Mouse (Mus musculus): Measurements from ENCODE around the gene Stard10. TPM values are rescaled to one million over a fixed set of nuclear protein-coding genes. Genes with fewer than 3 reads are reported as not detected.

Stard10 gene
- total RNA-seq, 1 experiment: 15.2 TPM

GRCm38 (mm10) chr7:101326006-101326405, 9.1 kb downstream of the Stard10 start:
- Histone ChIP-seq H3K4me3 (ENCODE audit: insufficient read depth in 1 of 2, low read depth in 1 of 2, low read length in 2 of 2, poor library complexity in 1 of 2, severe bottlenecking in 1 of 2) (no peak overlapping the region), H3K9me3 (ENCODE audit: control insufficient read depth, insufficient read depth, low read depth, low read length) (no peaks in the 10 kb centered on the region), H3K27ac (ENCODE audit: insufficient read depth, low read depth, low read length, poor library complexity, severe bottlenecking) (no peak overlapping the region), H3K36me3 (ENCODE audit: control insufficient read depth, insufficient read depth, low read length, poor library complexity, severe bottlenecking) (no peaks in the 10 kb centered on the region; the same call in 1 of the 2 replicates), H3K9ac (ENCODE audit: insufficient read depth, low read depth, low read length, poor library complexity, severe bottlenecking) (no peak overlapping the region), H3K4me1 (ENCODE audit: control insufficient read depth in 2 of 2, insufficient read depth in 2 of 2, low read length in 2 of 2, poor library complexity in 1 of 2) (peaks cover 0 to 3% of the 10 kb centered on the region in 2 experiments; a peak in 1 of 4 replicates)
- in situ Hi-C loops (cut with MboI; ENCODE audit: low sequenced_read_pairs in 2 of 2, unreplicated experiment in 2 of 2): no loop called here
- no peak for DNase-seq (ENCODE audit: low read depth, low spot score)
- no peak for TF ChIP-seq ZNF384 (IDR thresholded peaks at IDR 0.05; ENCODE audit: low read depth, low read length)
- TF ChIP-seq ZC3H11A (IDR thresholded peaks at IDR 0.05; ENCODE audit: borderline replicate concordance, low read depth, low read length): no peak
- TF ChIP-seq HCFC1 (IDR thresholded peaks at IDR 0.05; ENCODE audit: borderline replicate concordance, insufficient read depth, low read length): no peak

DNA sequence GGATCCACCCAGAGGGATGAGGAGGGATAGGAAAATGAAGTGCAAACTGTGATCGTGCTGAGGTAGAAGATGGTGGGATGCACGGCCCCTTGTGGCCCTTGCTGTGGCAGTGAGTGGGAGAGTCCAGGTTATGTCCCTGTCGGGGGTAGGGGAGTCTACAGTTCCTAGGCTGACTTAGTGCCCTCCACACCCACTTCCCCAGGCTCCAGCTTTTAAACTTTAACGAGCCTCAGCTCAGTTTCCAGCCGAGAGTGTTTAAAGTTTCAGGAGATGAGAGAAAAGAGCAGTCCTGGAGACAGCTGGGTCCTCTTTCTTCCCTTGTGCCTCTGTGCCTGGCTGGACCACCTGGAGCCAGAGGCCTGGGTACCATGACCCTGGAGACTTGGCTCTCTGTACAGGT, 10.4 kb downstream of the Stard10 start:
- Histone ChIP-seq H3K4me3 (ENCODE audit: insufficient read depth in 1 of 2, low read depth in 1 of 2, low read length in 2 of 2, poor library complexity in 1 of 2, severe bottlenecking in 1 of 2) (no peak overlapping the region), H3K9ac (ENCODE audit: insufficient read depth, low read depth, low read length, poor library complexity, severe bottlenecking) (no peak overlapping the region), H3K9me3 (ENCODE audit: control insufficient read depth, insufficient read depth, low read depth, low read length) (no peaks in the 10 kb centered on the region), H3K4me1 (ENCODE audit: control insufficient read depth in 2 of 2, insufficient read depth in 2 of 2, low read length in 2 of 2, poor library complexity in 1 of 2) (peaks cover 0 to 3% of the 10 kb centered on the region in 2 experiments; a peak in 1 of 4 replicates), H3K36me3 (ENCODE audit: control insufficient read depth, insufficient read depth, low read length, poor library complexity, severe bottlenecking) (no peaks in the 10 kb centered on the region; the same call in 1 of the 2 replicates), H3K27ac (ENCODE audit: insufficient read depth, low read depth, low read length, poor library complexity, severe bottlenecking) (no peak overlapping the region)
- DNase-seq (ENCODE audit: low read depth, low spot score): no peak
- in situ Hi-C loops (cut with MboI; ENCODE audit: low sequenced_read_pairs in 2 of 2, unreplicated experiment in 2 of 2): no loop called here
- TF ChIP-seq HCFC1 (IDR thresholded peaks at IDR 0.05; ENCODE audit: borderline replicate concordance, insufficient read depth, low read length) (no peak), ZNF384 (IDR thresholded peaks at IDR 0.05; ENCODE audit: low read depth, low read length) (no peak), ZC3H11A (IDR thresholded peaks at IDR 0.05; ENCODE audit: borderline replicate concordance, low read depth, low read length) (no peak), MAFK (IDR thresholded peaks at IDR 0.05; ENCODE audit: insufficient read depth, low read depth, low read length) (no peak), CHD2 (IDR thresholded peaks at IDR 0.05; ENCODE audit: low read depth, low read length) (no peak)

DNA sequence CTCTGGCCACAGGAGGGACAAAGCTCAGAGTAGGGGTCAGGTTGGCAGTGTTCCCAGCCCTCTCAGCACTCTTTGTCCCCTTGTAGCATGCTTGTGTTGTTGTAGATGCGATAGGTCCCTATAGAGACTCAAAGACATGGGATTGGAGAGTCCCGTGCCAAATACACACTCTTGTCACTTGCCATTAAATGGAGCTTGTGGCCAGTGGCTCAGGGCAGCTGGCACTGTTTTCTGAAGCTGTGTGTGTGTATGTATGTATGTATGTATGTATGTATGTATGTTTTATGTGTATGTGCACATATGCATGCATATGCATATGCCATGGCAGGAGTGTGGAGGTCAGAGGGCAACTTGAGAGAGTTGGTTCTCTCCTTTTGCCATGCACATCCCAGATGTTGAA, 10.9 kb downstream of the Stard10 start:
- in situ Hi-C loops (cut with MboI; ENCODE audit: low sequenced_read_pairs in 2 of 2, unreplicated experiment in 2 of 2): no loop called here
- no peak overlapping the region for H3K9ac ChIP-seq (ENCODE audit: insufficient read depth, low read depth, low read length, poor library complexity, severe bottlenecking)
- no peak overlapping the region for H3K4me3 ChIP-seq (ENCODE audit: insufficient read depth in 1 of 2, low read depth in 1 of 2, low read length in 2 of 2, poor library complexity in 1 of 2, severe bottlenecking in 1 of 2)
- no peaks in the 10 kb centered on the region; the same call in 1 of the 2 replicates for H3K36me3 ChIP-seq (ENCODE audit: control insufficient read depth, insufficient read depth, low read length, poor library complexity, severe bottlenecking)
- no peak overlapping the region for H3K27ac ChIP-seq (ENCODE audit: insufficient read depth, low read depth, low read length, poor library complexity, severe bottlenecking)
- no peak for TF ChIP-seq ZNF384 (IDR thresholded peaks at IDR 0.05; ENCODE audit: low read depth, low read length)
- no peaks in the 10 kb centered on the region for H3K9me3 ChIP-seq (ENCODE audit: control insufficient read depth, insufficient read depth, low read depth, low read length)
- DNase-seq (ENCODE audit: low read depth, low spot score): no peak
- H3K4me1 ChIP-seq (ENCODE audit: control insufficient read depth in 2 of 2, insufficient read depth in 2 of 2, low read length in 2 of 2, poor library complexity in 1 of 2): 0 out of 4 replicates have a peak, but pooled peaks cover 0 to 3% of the 10 kb centered on the region in 2 experiments

- no peak for DNase-seq (ENCODE audit: low read depth, low spot score)
Observed at GRCm38 (mm10) chr7:101328621-101329158, 11.8 kb downstream of the Stard10 start.

GRCm38 (mm10) chr7:101329606-101330005, 12.7 kb downstream of the Stard10 start:
- H3K4me1 ChIP-seq (ENCODE audit: control insufficient read depth in 2 of 2, insufficient read depth in 2 of 2, low read length in 2 of 2, poor library complexity in 1 of 2): no peaks in the 10 kb centered on the region
- DNase-seq (ENCODE audit: low read depth, low spot score): no peak
- H3K36me3 ChIP-seq (ENCODE audit: control insufficient read depth, insufficient read depth, low read length, poor library complexity, severe bottlenecking): no peaks in the 10 kb centered on the region; the same call in 1 of the 2 replicates
- TF ChIP-seq HCFC1 (IDR thresholded peaks at IDR 0.05; ENCODE audit: borderline replicate concordance, insufficient read depth, low read length) (no peak), ZNF384 (IDR thresholded peaks at IDR 0.05; ENCODE audit: low read depth, low read length) (no peak), MAFK (IDR thresholded peaks at IDR 0.05; ENCODE audit: insufficient read depth, low read depth, low read length) (no peak), CHD2 (IDR thresholded peaks at IDR 0.05; ENCODE audit: low read depth, low read length) (no peak), ZC3H11A (IDR thresholded peaks at IDR 0.05; ENCODE audit: borderline replicate concordance, low read depth, low read length) (no peak)
- no peak overlapping the region for H3K27ac ChIP-seq (ENCODE audit: insufficient read depth, low read depth, low read length, poor library complexity, severe bottlenecking)
- H3K9me3 ChIP-seq (ENCODE audit: control insufficient read depth, insufficient read depth, low read depth, low read length): no peaks in the 10 kb centered on the region
- no peak overlapping the region for H3K4me3 ChIP-seq (ENCODE audit: insufficient read depth in 1 of 2, low read depth in 1 of 2, low read length in 2 of 2, poor library complexity in 1 of 2, severe bottlenecking in 1 of 2)
- in situ Hi-C loops (cut with MboI; ENCODE audit: low sequenced_read_pairs in 2 of 2, unreplicated experiment in 2 of 2): no loop called here
- no peak overlapping the region for H3K9ac ChIP-seq (ENCODE audit: insufficient read depth, low read depth, low read length, poor library complexity, severe bottlenecking)

More at GRCm38 (mm10) chr7:101328621-101329158, 11.8 kb downstream of the Stard10 start:
- H3K27ac ChIP-seq (ENCODE audit: insufficient read depth, low read depth, low read length, poor library complexity, severe bottlenecking): no peak overlapping the region
- H3K4me3 ChIP-seq (ENCODE audit: insufficient read depth in 1 of 2, low read depth in 1 of 2, low read length in 2 of 2, poor library complexity in 1 of 2, severe bottlenecking in 1 of 2): no peak overlapping the region
- H3K9me3 ChIP-seq (ENCODE audit: control insufficient read depth, insufficient read depth, low read depth, low read length): no peaks in the 10 kb centered on the region
- no peaks in the 10 kb centered on the region for H3K4me1 ChIP-seq (ENCODE audit: control insufficient read depth in 2 of 2, insufficient read depth in 2 of 2, low read length in 2 of 2, poor library complexity in 1 of 2)
- no peak overlapping the region for H3K9ac ChIP-seq (ENCODE audit: insufficient read depth, low read depth, low read length, poor library complexity, severe bottlenecking)
- TF ChIP-seq ZNF384 (IDR thresholded peaks at IDR 0.05; ENCODE audit: low read depth, low read length) (no peak), ZC3H11A (IDR thresholded peaks at IDR 0.05; ENCODE audit: borderline replicate concordance, low read depth, low read length) (no peak), CHD2 (IDR thresholded peaks at IDR 0.05; ENCODE audit: low read depth, low read length) (no peak), HCFC1 (IDR thresholded peaks at IDR 0.05; ENCODE audit: borderline replicate concordance, insufficient read depth, low read length) (no peak), MAFK (IDR thresholded peaks at IDR 0.05; ENCODE audit: insufficient read depth, low read depth, low read length) (no peak)
- H3K36me3 ChIP-seq (ENCODE audit: control insufficient read depth, insufficient read depth, low read length, poor library complexity, severe bottlenecking): no peaks in the 10 kb centered on the region; the same call in 1 of the 2 replicates
- in situ Hi-C loops (cut with MboI; ENCODE audit: low sequenced_read_pairs in 2 of 2, unreplicated experiment in 2 of 2): no loop called here
